Mouse (Mus musculus): ENCODE measurements at regions not wholly inside any gene's neighbourhood (a gene's known extent, or its start where the extent isn't known, plus 50 kb on each side); places are given as distances from the start of the nearest gene placed in this dataset.

GRCm38 (mm10) chr8:89658998-89659944 lies 615.3 kb upstream of the Sall1 start:
- no peak for TF ChIP-seq POLR2A (IDR thresholded peaks at IDR 0.05; ENCODE audit: borderline replicate concordance, extremely low read depth, insufficient read depth, insufficient read length, poor library complexity, severe bottlenecking)
- TF ChIP-seq CTCF (IDR thresholded peaks at IDR 0.05; ENCODE audit: borderline replicate concordance, extremely low read depth, insufficient read depth, insufficient read length), result no peak
